Mouse (Mus musculus) forebrain, embryonic 16.5 days (tissue): ENCODE data around the gene Ccdc85c. TPM values are rescaled to one million over a fixed set of nuclear protein-coding genes. Genes with fewer than 3 reads are reported as not detected.
A peak's percentile ranks its signal among the peaks of the same experiment; 100 is the strongest.

Experiments used
- ATAC-seq: fragments of 200-750 bp; cut with Nextera tagmentation; 2 replicates; pipeline ENCODE4 v1.8.0; 2017; ENCODE audit warnings: mild to moderate bottlenecking, moderate library complexity
- H3K27ac ChIP-seq: fragments of 300-500 bp; sonication (generic); 2 replicates; pipeline ENCODE4 v1.5.1; 2014; ENCODE audit warnings: low read length, control low read depth
- H3K27me3 ChIP-seq: fragments of 300-500 bp; sonication (generic); replicated peaks from 2 replicates; pipeline ENCODE4 v1.6.1; 2014; ENCODE audit warnings: low read length; ENCODE audit not compliant: control insufficient read depth, insufficient read depth
- H3K36me3 ChIP-seq: fragments of 300-500 bp; sonication (generic); 2 replicates; pipeline ENCODE4 v1.6.1; 2014; ENCODE audit not compliant: control insufficient read depth, insufficient read depth
- H3K4me1 ChIP-seq: fragments of 300-500 bp; sonication (generic); replicated peaks from 2 replicates; pipeline ENCODE4 v1.6.1; 2014; ENCODE audit warnings: low read length; ENCODE audit not compliant: control insufficient read depth, insufficient read depth
- H3K4me2 ChIP-seq: fragments of 300-500 bp; sonication (generic); 2 replicates; pipeline ENCODE4 v1.6.1; 2014; ENCODE audit warnings: mild to moderate bottlenecking, low read length, control low read depth
- H3K4me3 ChIP-seq: fragments of 300-500 bp; sonication (generic); replicated peaks from 2 replicates; pipeline ENCODE4 v1.5.1; 2014; ENCODE audit warnings: mild to moderate bottlenecking, low read length, control low read depth
- H3K9ac ChIP-seq: fragments of 300-500 bp; sonication (generic); replicated peaks from 2 replicates; pipeline ENCODE4 v1.6.1; 2014; ENCODE audit warnings: low read depth, low read length, control low read depth
- H3K9me3 ChIP-seq: fragments of 300-500 bp; sonication (generic); 2 replicates; pipeline ENCODE4 v1.6.1; 2016; ENCODE audit warnings: low read length; ENCODE audit not compliant: control insufficient read depth
- WGBS: fragments of 180-500 bp; shearing (Covaris S2); extraction: QIAGEN DNeasy Blood & Tissue Kit; methylation state at CpG from one replicate; pipeline ENCODE4 v1.1.7; 2014; 5-methylcytosine and 5-hydroxymethylcytosine counted together
- polyA plus RNA-seq: library from polyadenylated mRNA; unstranded; fragments of >200 nt; fragmentation: Nextera tagmentation; extraction: Ambion mirVana; gene quantifications from 2 replicates; pipeline ENCODE4 v1.2.1, GENCODE M21; 2015

The Ccdc85c gene
- polyA plus RNA-seq, 1 experiment from 2014 or later = 12.0 TPM

- peaks cover 31% of the 10 kb centered on the region for H3K4me1 ChIP-seq
- no peaks in the 10 kb centered on the region for H3K36me3 ChIP-seq
- no peak overlapping the region for H3K4me2 ChIP-seq
- ATAC-seq = no peak
- no peak overlapping the region for H3K9ac ChIP-seq
- H3K27me3 ChIP-seq = no peaks in the 10 kb centered on the region
- H3K27ac ChIP-seq = no peak overlapping the region
- no peaks in the 10 kb centered on the region for H3K9me3 ChIP-seq
- 63% methylated on average over 10 of the region's 10 CpGs for WGBS
- no peak overlapping the region for H3K4me3 ChIP-seq
Observed at GRCm38 (mm10) chr12:108246759-108247500, 28.3 kb downstream of the Ccdc85c start.

- H3K9ac ChIP-seq = no peak overlapping the region
- no peak overlapping the region for H3K4me2 ChIP-seq
- no peak overlapping the region for H3K27ac ChIP-seq
- H3K4me1 ChIP-seq = peaks cover 45% of the 10 kb centered on the region
- no peak overlapping the region for H3K4me3 ChIP-seq
- H3K27me3 ChIP-seq = no peaks in the 10 kb centered on the region
- no peak for ATAC-seq
- H3K36me3 ChIP-seq = no peaks in the 10 kb centered on the region
- no peaks in the 10 kb centered on the region for H3K9me3 ChIP-seq
- WGBS = 45% methylated on average over 9 of the region's 9 CpGs
Observed at GRCm38 (mm10) chr12:108245579-108245978, 29.6 kb downstream of the Ccdc85c start.

- H3K27ac ChIP-seq = peak overlapping the region; percentile 41; the same call in 1 of the 2 replicates
- H3K9ac ChIP-seq = peak overlapping the region; percentile 31
- WGBS = 5% methylated on average over 8 of the region's 8 CpGs
- H3K9me3 ChIP-seq = no peaks in the 10 kb centered on the region
- no peaks in the 10 kb centered on the region for H3K36me3 ChIP-seq
- no peak overlapping the region for H3K4me2 ChIP-seq
- H3K4me3 ChIP-seq = no peak overlapping the region
- no peak for ATAC-seq
- peaks cover 53% of the 10 kb centered on the region for H3K4me1 ChIP-seq
- no peaks in the 10 kb centered on the region for H3K27me3 ChIP-seq
Observed at GRCm38 (mm10) chr12:108244778-108245177, 30.4 kb downstream of the Ccdc85c start.

GRCm38 (mm10) chr12:108242243-108242745, 32.9 kb downstream of the Ccdc85c start:
- no peak for ATAC-seq
- Histone ChIP-seq H3K27ac (no peak overlapping the region), H3K4me2 (no peak overlapping the region), H3K27me3 (no peaks in the 10 kb centered on the region), H3K36me3 (no peaks in the 10 kb centered on the region), H3K9ac (no peak overlapping the region; the same call in 1 of the 2 replicates), H3K4me1 (peaks cover 71% of the 10 kb centered on the region), H3K4me3 (no peak overlapping the region), H3K9me3 (no peaks in the 10 kb centered on the region)
- 47% methylated on average over 20 of the region's 20 CpGs for WGBS

- WGBS = 44% methylated on average over 6 of the region's 6 CpGs
- H3K36me3 ChIP-seq = no peaks in the 10 kb centered on the region
- peaks cover 74% of the 10 kb centered on the region for H3K4me1 ChIP-seq
- ATAC-seq = no peak
- H3K27me3 ChIP-seq = no peaks in the 10 kb centered on the region
- no peak overlapping the region for H3K4me2 ChIP-seq
- no peak overlapping the region for H3K4me3 ChIP-seq
- H3K9ac ChIP-seq = no peak overlapping the region; the same call in 1 of the 2 replicates
- H3K9me3 ChIP-seq = no peaks in the 10 kb centered on the region
- H3K27ac ChIP-seq = peak overlapping the region; percentile 62
Observed at GRCm38 (mm10) chr12:108241626-108242025, 33.6 kb downstream of the Ccdc85c start.

GRCm38 (mm10) chr12:108240953-108241588, 34.2 kb downstream of the Ccdc85c start:
- ATAC-seq = peak; percentile 69
- Histone ChIP-seq H3K36me3 (no peaks in the 10 kb centered on the region), H3K27ac (peak overlapping the region; percentile 62), H3K9me3 (no peaks in the 10 kb centered on the region), H3K9ac (peak overlapping the region; percentile 43), H3K4me3 (no peak overlapping the region), H3K4me2 (peak overlapping the region; percentile 36), H3K4me1 (peaks cover 78% of the 10 kb centered on the region), H3K27me3 (no peaks in the 10 kb centered on the region)
- WGBS = 6% methylated on average over 21 of the region's 21 CpGs

GRCm38 (mm10) chr12:108240401-108240890, 34.8 kb downstream of the Ccdc85c start:
- H3K27me3 ChIP-seq = no peaks in the 10 kb centered on the region
- H3K27ac ChIP-seq = peak overlapping the region; percentile 62
- H3K4me3 ChIP-seq = no peak overlapping the region
- ATAC-seq = no peak
- H3K36me3 ChIP-seq = no peaks in the 10 kb centered on the region
- peaks cover 79% of the 10 kb centered on the region for H3K4me1 ChIP-seq
- peak overlapping the region; percentile 36; the same call in 1 of the 2 replicates for H3K4me2 ChIP-seq
- peak overlapping the region; percentile 43 for H3K9ac ChIP-seq
- no peaks in the 10 kb centered on the region for H3K9me3 ChIP-seq
- WGBS = 45% methylated on average over 13 of the region's 13 CpGs

- Histone ChIP-seq H3K9me3 (no peaks in the 10 kb centered on the region), H3K4me2 (peak overlapping the region; percentile 8; the same call in 1 of the 2 replicates), H3K27ac (peak overlapping the region; percentile 29), H3K4me1 (peaks cover 73% of the 10 kb centered on the region), H3K27me3 (no peaks in the 10 kb centered on the region), H3K36me3 (no peaks in the 10 kb centered on the region), H3K9ac (no peak overlapping the region), H3K4me3 (no peak overlapping the region)
- WGBS = 10% methylated on average over 5 of the region's 5 CpGs
- ATAC-seq = peak; percentile 78
Observed at GRCm38 (mm10) chr12:108239441-108239840, 35.8 kb downstream of the Ccdc85c start.

GRCm38 (mm10) chr12:108238395-108239035, 36.7 kb downstream of the Ccdc85c start:
- WGBS = 81% methylated on average over 17 of the region's 17 CpGs
- no peaks in the 10 kb centered on the region for H3K9me3 ChIP-seq
- no peak overlapping the region for H3K4me2 ChIP-seq
- H3K36me3 ChIP-seq = no peaks in the 10 kb centered on the region
- H3K4me1 ChIP-seq = peaks cover 68% of the 10 kb centered on the region
- no peak overlapping the region for H3K9ac ChIP-seq
- no peak for ATAC-seq
- no peak overlapping the region for H3K27ac ChIP-seq
- H3K4me3 ChIP-seq = no peak overlapping the region
- H3K27me3 ChIP-seq = no peaks in the 10 kb centered on the region
